Mouse (Mus musculus) adrenal gland, adult (tissue): Measurements from ENCODE around the gene Ccl1.

ENCODE experiments used
- DNase-seq, 2 experiments: peaks; one replicate each; pipeline ENCODE4 v3.0.0; 2022 to 2023; ENCODE audit warnings: low spot score in 1 of 2; ENCODE audit not compliant: inconsistent age in 2 of 2

The Ccl1 gene

DNA sequence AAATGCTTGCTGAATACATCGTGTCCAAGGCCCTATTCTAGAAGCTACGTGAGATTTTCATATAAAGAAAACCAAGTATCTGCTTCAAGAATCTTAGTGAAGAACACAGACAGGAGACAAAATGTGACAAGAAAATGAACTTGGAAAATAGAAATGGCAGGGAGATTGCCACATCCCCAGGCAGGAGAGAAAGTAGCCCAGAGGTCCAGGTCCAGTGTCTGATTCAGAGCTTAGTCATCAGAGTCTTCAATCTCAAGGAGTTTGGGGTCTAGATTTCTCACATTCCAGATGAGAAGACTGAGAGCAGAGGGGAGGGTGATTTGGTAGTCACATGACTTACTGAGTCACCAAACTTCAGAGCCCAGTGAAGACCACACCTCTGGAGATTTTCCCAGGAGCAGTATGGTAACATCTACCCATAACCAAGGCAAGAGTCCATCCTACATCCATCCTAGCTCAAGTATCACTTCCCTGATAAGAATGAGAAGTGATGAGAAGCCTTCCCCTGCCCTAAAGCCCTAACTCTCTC lies 98.5 kb downstream of the Ccl1 start:
- no peak for DNase-seq

GRCm38 (mm10) chr11:82205221-82205620 lies 100.3 kb downstream of the Ccl1 start:
- DNase-seq: no peak

DNA sequence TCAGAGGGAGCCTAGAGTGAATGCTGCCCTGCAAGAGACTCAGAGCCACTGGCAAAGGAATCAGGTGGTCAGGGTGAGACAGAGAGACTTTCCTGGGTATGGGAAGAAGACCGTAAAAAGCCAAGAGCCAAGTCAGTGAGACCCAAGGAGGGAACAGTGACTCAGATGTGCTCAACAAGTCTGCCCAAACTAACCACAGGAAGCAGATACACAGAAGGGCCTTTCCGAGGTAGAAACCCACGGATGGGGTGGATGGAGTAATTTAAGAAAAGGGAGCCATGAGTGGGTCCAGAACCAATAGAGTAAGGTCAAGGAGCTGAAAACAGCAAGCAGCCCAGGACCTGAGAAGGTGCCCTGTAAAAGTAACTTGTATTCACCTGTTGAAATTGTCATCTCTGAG lies 101.8 kb downstream of the Ccl1 start:
- no peak for DNase-seq

GRCm38 (mm10) chr11:82197774-82198173 lies 107.7 kb downstream of the Ccl1 start:
- no peak for DNase-seq

GRCm38 (mm10) chr11:82194980-82195379 lies 110.5 kb downstream of the Ccl1 start:
- DNase-seq: peak in 1 of 2 experiments; percentile 35

GRCm38 (mm10) chr11:82193826-82194225 lies 111.7 kb downstream of the Ccl1 start:
- peak in 1 of 2 experiments; percentile 16 for DNase-seq

- DNase-seq: no peak
These were observed 115.5 kb downstream of the Ccl1 start for GRCm38 (mm10) chr11:82189782-82190563.

DNA sequence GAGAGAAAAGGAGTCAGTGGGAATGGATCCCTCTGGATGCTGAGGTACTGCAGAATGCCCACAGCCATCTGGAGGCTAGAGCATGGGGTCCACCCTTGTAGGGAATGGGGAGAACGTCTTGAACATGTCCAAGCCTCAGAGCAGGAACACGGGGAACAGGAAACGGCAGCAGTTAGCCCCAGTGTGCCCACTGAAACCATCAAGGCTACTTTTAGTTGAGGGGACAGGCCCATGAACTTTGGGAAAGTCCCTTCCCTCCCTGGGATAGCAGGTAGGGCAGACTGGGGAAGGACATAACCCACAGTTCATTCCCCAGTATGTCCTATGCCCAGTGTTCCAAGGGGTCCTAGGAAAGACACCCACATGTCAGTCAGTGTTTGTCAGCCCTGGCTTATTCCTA lies 119.8 kb downstream of the Ccl1 start:
- DNase-seq: no peak

DNA sequence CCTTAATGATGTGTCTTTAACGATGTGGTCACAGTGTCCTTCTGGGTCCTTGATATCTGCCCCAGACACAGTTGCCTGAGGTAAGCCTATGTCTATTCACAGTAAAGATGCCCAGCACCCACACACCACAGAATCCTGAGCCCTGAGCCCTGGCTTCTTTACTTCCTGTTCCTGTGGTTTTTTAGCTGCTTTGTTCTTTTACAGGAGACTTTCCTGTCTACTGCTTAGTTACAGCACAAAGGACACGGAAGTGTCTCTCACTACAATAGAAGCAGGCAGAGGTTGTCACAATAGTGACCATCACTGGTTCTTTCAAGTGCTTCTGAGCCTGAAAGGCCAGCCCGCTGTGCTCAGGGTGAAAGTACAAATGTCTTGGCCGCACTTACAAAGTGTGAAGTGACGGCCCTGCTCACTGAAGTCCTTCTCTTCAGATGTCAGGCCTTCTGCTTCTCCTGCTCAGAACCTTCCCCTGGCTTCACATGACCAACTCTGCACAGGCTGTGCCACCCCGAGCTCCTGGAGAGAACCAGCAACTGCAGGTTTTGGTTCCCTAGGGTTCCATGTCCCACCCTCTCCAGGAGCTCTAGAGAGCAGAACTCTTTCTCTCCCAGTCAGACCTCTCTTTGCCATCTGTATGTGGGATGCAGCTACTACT lies 122.1 kb downstream of the Ccl1 start:
- DNase-seq: no peak

DNA sequence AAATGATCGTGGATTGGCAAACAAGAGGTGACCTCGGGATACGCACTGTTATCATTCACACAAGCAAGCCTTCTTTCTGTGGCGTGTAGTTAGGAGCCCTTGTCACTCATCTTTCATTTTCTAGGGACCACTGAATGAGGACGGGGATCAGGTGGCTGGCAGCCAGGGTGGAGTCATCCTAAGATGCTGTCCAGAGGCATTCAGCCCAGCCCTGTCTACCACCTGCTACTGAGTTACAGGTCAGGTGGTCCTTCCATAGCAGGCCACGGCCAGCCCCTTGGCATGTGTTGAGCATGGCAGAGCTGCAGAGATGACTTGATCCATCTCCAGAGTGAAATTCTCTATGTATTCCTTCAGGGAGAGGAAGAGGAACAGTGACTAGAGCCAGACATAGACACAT lies 123.1 kb downstream of the Ccl1 start:
- DNase-seq: no peak

GRCm38 (mm10) chr11:82181331-82181730 lies 124.2 kb downstream of the Ccl1 start:
- no peak for DNase-seq

GRCm38 (mm10) chr11:82178161-82178560 lies 127.3 kb downstream of the Ccl1 start:
- DNase-seq: no peak

DNA sequence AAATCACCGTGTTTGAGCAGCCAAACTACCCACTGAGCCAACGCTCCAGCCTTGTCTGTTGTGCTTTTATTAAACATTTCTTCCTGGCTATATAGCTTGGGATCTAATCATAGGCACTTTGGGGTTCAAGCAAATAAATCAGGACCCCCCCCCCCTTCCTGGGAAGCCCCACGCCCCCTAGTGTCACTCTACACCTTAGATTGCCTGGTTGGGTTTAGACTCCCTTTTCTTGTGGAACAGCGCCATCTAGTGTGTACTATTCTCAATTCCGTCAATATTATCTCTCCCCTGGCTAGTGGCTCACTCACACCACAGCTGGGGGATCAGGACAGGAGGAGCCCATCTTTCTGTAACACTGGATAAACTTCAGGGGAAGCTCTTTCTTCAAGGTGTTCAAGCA lies 127.8 kb downstream of the Ccl1 start:
- peak in 1 of 2 experiments; percentile 82 for DNase-seq

GRCm38 (mm10) chr11:82174794-82175193 lies 130.7 kb downstream of the Ccl1 start:
- DNase-seq: peak; percentile 81 to 93

DNA sequence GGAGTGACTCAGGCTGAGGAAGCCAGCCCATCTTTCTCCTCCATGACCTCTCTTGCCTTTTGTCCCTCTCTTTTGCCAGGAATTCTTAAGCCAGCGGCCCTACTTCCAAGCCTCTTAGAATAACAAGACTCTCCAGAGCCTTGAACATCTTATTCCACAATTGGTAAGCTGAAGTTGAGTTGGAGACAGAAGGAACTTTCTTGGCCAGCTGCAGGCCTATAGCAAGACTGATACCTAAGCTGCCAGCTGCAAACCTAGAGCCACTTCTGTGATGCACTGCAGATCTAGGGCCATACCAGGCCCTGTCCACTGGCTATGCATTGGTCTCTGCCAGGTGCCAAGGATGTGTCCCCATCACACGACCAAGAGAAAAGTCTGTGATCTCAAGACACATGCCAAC lies 132.0 kb downstream of the Ccl1 start:
- DNase-seq: no peak

GRCm38 (mm10) chr11:82171316-82172071 lies 134.0 kb downstream of the Ccl1 start:
- DNase-seq: peak; percentile 58 to 79

DNA sequence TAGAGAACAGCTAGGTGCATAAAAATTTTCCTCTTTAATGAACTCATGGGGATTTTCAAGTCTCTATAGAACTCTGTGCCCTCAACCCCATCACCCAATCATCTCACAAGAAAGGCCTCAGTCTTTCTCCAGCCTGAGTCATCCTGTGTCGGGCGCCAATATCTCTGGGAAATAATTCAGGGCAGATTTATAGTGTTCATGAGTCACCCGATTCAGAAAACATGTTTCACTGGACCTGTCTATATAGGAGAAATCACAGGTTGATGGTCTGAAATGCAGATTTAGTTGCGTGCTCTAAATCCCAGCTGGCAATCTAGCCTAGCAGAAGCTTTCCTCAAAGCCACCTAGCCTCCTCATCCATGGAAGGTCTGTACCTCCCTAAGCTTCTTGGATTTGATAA lies 136.0 kb downstream of the Ccl1 start:
- peak in 1 of 2 experiments; percentile 56 for DNase-seq

GRCm38 (mm10) chr11:82168308-82168707 lies 137.2 kb downstream of the Ccl1 start:
- peak in 1 of 2 experiments; percentile 59 for DNase-seq

DNA sequence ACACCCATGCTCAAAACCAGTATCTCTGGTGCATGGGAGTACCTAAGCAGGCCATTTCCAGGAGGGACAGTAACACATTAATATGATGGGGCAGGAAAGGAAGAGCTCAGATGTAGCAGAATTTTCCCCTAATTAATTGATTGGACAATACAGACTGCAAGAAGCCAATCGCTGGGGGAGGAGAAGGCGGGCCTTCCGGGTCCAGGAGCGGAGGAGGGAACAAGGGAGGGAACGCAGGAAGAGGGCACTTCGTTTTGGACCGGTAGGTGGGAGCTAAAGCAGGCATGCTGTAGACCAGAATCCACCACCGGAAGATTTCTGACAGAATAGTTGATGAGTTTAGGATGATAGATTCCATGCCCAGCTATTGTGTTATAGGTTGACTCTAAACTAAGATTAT lies 142.2 kb downstream of the Ccl1 start:
- DNase-seq: no peak

DNA sequence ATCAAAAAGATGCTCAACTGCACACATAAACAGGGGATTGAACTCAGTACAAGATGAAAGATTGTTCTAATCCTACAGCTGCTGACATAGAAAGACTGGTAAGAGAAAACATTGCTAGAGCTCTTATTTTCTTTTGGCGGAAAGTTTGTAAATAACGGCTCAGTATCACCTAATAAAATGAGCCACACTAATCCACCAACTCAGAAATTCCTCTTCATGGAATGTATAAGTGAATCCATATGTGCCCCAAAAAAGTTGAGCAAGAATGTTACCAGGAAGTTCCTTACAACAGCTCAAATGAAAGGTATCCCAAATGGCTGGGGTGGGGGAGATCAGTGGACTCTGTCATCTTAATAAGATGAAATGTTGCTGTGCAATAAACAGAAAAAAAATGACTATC lies 146.4 kb downstream of the Ccl1 start:
- DNase-seq: no peak

GRCm38 (mm10) chr11:82139492-82140094 lies 165.9 kb downstream of the Ccl1 start:
- no peak for DNase-seq
